Mouse (Mus musculus) erythroblast, embryonic 14.5 days (primary cell): ENCODE results near the gene Arl6.

ENCODE experiments used
- GATA1 ChIP-seq: IDR thresholded peaks from 2 replicates; pipeline ENCODE4 v1.6.1; 2012; ENCODE audit warnings: low read length, inconsistent platforms, mixed read lengths
- TAL1 ChIP-seq: IDR thresholded peaks from 3 replicates; pipeline ENCODE4 v1.6.1; 2012; ENCODE audit warnings: low read length, inconsistent platforms, mixed read lengths

GRCm38 (mm10) chr16:59566437-59566836 is 72.8 kb downstream of the Arl6 start:
- no peak for TF ChIP-seq GATA1
- no peak for TF ChIP-seq TAL1
